Mouse (Mus musculus) granulocyte monocyte progenitor cell, adult 5-6 weeks (primary cell): ENCODE measurements at regions not wholly inside any gene's neighbourhood (a gene's known extent, or its start where the extent isn't known, plus 50 kb on each side); places are given as distances from the start of the nearest gene placed in this dataset.
"Not testable (repeated sequence)": the region's sequence is repeated elsewhere in the genome, so short reads cannot be mapped to it uniquely, and the experiment has no call there.

ENCODE experiments used
- ATAC-seq: replicated peaks from 2 replicates; pipeline ENCODE4 v1.8.0; 2016; ENCODE audit warnings: mild to moderate bottlenecking, moderate TSS enrichment, inconsistent platforms; ENCODE audit not compliant: poor library complexity, severe bottlenecking

DNA sequence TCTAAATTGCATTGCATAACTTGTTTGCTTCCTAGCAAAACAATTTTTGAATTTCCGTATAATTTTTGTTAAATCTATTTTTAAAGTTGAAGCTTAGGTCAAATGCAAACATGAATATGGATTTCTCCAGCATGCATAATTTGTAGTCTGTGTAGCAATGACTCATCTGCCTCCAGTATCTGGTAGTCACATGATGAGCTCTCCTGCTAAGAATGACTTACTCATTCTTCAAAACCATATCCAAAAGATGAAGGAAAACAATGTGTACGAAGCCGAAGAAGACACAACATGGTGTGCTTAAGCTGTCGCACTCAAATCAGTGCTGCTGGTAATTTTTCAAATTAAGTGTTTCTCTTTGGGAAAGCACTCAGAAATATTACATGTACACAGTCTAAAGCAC, 1453.2 kb upstream of the Gje1 start:
- ATAC-seq = no peak

DNA sequence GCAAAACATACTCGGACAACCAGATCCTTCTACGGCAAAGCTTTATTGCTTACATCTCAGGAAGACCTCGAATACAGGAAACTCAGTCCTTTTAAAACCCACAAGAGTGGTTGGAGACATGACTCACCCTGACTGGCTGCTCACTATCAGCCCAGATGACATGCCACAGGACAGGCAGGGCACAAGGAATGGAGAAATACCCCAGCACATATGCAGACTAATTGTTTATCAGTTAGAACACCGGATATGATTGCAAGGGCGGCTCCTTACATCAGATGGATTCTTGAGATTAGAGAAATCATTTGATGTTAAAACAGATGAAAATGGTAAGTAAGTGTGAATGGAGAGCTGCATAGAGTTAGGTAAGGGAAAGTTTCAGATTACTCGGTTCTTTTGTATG, 1441.5 kb upstream of the Gje1 start:
- ATAC-seq = not testable (repeated sequence)

DNA sequence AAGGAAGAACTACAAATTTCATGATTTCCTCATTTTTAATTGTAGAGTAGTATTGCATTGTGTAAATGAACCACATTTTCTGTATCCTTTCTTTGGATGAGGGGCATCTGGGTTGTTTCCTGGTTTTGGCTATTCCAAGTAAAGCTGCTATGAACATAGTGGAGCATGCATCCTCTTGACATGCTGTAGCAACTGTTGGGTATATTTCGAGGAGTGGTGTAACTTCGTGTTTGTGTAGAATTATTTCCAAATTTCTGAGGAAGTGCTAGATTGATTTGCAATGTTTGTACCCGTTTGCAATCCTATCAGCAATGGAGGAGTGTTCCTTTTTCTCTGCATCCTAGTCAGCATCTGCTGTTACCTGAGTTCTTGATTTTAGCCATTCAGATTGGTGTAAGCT, 1440.4 kb upstream of the Gje1 start:
- ATAC-seq = peak; percentile 50

DNA sequence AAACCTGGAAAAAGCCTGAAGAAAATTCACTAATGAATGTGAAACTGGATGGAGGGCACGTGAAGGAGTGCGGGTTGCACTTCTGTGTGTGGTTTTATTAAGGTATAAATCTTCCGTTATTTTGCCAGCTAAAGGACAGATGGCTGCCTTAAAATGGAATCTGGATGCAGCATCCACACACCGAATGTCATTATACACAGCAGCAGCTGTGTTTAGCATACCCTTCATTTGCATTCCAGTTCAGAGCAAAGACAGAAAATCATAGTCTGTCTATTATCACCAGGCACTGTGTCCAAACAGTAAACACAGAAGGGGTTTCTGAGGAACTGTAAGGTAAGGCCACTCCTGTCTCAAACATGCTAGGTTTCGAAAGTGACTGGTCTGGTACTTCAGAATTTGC, 1438.9 kb upstream of the Gje1 start:
- ATAC-seq = no peak

- ATAC-seq = no peak
These were observed 1431.0 kb upstream of the Gje1 start for GRCm38 (mm10) chr10:16148991-16149390.

GRCm38 (mm10) chr10:16145397-16145796, 1427.4 kb upstream of the Gje1 start:
- no peak for ATAC-seq

- no peak for ATAC-seq
These were observed 1405.9 kb upstream of the Gje1 start for GRCm38 (mm10) chr10:16123902-16124301.

- no peak for ATAC-seq
These were observed 1370.2 kb upstream of the Gje1 start for GRCm38 (mm10) chr10:16088210-16088609.

DNA sequence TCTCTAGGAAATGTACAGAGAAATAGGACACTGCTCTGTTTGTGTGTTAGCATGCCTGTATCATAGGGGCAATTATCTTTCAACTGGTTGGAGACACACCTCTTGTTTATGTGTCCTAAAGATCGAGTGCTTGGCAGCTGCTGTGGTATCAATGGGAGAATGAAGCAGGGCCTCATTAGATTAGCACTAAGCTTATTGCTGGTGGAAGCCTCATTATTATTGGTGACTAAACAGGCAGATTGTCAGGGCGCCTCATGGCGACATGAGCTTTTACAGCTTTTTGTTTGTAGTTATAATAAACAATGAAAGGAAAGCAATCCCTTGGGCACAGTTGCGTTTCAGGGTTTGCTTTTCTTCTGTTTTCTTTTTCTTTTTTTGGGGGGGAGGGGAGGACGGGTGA, 1335.0 kb upstream of the Gje1 start:
- no peak for ATAC-seq

DNA sequence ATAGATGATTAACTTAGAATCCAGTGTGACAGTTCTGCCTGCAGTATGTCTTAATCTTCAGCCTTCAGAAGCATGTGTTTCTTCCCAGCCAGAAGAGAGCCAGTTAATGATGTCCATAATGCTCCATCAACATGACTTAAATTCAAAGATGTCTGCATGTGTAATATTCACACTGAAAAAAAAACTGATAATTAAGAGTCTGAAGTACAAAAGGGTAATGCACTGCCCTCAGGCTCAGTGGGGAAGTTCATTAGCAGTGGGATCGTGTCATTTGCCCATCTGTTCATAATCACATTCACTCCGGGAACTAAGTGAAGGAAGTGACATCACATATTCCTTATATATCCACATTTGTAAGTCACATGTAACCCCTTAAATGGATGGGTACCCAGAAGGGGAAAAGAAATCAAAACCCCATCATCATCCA, 1334.5 kb upstream of the Gje1 start:
- no peak for ATAC-seq

- ATAC-seq = no peak
These were observed 1318.2 kb upstream of the Gje1 start for GRCm38 (mm10) chr10:16036255-16036654.

GRCm38 (mm10) chr10:16033096-16033495, 1315.1 kb upstream of the Gje1 start:
- ATAC-seq = no peak

- no peak for ATAC-seq
These were observed 1312.8 kb upstream of the Gje1 start for GRCm38 (mm10) chr10:16030802-16031201.

DNA sequence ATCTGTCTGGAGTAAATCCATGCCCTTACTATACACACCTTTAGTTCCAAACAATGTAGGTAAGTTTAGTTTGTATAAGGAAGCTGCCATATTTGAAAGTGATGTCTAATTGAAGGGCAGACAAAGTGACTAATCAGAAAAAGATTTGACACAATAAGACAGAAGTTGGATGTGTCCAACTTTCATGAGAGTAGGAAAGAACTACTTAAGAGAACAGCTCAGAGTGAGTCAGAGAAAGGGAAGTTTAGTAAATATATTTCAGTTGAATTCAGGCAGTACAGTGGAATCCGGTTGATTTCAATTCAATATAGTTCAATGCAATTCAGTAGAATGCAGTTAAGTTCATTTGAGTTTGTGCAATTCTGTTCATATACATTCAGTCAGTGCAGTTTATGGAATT, 1296.8 kb upstream of the Gje1 start:
- no peak for ATAC-seq

DNA sequence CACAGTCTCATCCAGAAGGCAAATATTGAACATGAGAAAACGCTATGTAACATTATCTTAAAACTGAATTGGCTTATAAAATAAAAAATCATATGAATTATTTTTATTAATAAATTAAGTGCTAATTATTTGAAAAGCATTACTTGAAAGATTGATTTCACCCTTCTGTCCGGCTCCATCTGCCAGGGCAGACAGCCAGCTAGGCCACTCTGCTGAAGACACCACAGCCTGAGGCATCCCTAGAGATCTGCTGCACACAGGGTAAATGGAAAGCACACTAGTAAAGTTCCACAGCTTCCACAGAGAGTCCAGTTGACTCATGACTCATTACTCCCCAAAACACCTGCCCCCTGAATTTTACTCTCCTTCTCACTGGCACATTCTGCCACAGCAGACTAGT, 1283.2 kb upstream of the Gje1 start:
- no peak for ATAC-seq

DNA sequence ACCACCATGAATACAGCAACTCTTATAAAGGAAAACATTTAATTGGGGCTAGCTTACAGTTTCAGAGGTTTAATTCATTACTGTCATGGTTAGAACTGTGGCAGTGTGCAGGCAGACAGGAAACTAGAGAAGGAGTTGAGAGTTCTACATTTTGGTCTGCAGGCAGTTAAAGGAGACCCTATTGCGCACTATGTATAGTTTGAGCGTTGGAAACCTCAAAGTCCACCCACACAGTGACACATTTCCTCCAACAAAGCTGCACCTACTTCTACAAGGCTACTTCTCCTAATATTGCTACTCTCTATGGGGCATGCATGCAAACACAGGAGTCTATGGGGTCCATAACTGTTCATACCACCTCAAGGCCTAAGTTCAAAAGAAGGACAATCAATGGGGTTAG, 1275.3 kb upstream of the Gje1 start:
- ATAC-seq = peak; percentile 50
